Mouse (Mus musculus): ENCODE results near the gene Rab11fip4. TPM values are rescaled to one million over a fixed set of nuclear protein-coding genes. Genes with fewer than 3 reads are reported as not detected.

Gene Rab11fip4
- 23.1 and 24.1 TPM in 2 replicates for polyA plus RNA-seq (2015; fragmentation: Nextera tagmentation; extraction: Ambion mirVana)

DNA sequence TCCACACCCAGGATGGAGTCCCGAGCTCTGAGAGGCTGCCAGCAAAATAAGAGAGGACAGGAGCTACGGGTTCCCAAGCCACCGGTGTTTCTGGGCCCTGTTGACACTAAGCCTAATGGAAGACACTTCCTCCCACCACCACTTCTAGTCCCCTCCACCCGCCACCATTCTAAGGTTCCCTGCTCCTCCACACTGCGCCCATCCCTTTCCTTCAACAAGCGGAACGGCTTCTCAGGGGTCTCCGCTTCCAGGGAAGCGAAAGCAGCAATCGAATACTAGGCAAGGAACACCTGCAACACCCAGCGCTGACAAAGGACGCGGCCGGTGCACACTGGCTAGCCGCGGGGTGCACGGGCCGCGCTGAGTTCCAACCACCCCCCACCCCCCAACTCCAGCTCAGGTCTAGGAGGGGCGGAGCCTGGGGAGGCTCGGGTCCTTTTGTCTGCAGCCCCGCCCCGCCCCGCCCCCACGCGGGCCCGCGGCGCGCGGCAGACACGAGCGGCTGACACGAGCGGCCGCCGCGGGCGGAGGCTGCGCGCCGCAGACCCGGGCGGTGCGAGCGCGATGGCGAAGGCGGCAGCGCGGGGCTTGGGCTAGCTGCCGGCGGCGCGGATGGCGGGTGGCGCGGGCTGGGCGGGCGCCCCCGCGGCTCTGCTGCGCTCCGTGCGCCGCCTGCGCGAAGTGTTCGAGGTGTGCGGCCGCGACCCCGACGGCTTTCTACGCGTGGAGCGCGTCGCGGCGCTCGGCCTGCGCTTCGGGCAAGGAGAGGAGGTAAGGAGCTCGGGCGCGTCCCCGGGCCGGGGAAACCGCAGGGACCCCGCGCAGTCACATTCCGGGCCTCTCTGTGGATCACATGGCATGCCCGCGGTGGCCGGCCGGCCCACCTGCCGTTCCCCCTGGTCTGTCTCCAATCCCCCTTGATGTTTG is at the start of gene Rab11fip4:
Rab11fip4 (plus strand) TSS at position 549 of the 927 bp plus-strand sequence.
- Histone ChIP-seq H3K27me3 (replicated peaks) (no peaks in the 10 kb centered on the region), H3K36me3 (no peaks in the 10 kb centered on the region), H3K27ac (replicated peaks) (peak within 1 kb of the TSS; percentile 89), H3K4me1 (peaks cover 48% of the 10 kb centered on the region), H3K4me2 (peak within 1 kb of the TSS; percentile 70), H3K4me3 (replicated peaks) (peak within 1 kb of the TSS; percentile 68), H3K9me3 (replicated peaks) (no peaks in the 10 kb centered on the region), H3K9ac (replicated peaks) (peak within 1 kb of the TSS; percentile 88)
- ATAC-seq (ENCODE audit: low FRiP score), result peak; percentile 87
- WGBS, result 1% methylated on average over 57 of the region's 98 CpGs

DNA sequence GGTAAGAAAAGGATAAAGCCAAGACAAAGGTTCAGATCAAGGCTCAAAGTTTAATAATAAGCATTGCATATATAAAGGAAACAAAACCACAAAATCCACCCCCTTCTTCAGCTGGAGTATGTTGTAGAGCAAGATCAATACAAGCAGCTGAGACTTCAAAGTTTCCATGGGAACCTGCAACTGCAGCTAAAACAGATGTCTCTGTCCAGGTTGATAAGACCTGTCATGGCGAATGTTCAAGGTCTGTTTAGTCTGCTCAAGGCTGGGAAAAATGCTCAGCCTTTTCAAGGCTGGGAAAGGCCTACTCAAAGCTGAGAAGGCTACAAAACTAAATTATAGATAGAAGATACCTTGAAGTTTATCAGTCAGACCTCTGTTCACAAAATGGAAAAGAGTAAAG is 38.4 kb upstream of the Rab11fip4 start:
- peaks cover 72% of the 10 kb centered on the region for H3K36me3 ChIP-seq
- H3K27ac ChIP-seq (replicated peaks), result no peak overlapping the region
- H3K27me3 ChIP-seq (replicated peaks), result no peaks in the 10 kb centered on the region
- no peak overlapping the region for H3K4me3 ChIP-seq (replicated peaks)
- WGBS, result 88% methylated on average over 1 of the region's 1 CpGs
- no peak overlapping the region for H3K9ac ChIP-seq (replicated peaks)
- H3K9me3 ChIP-seq (replicated peaks), result no peaks in the 10 kb centered on the region
- no peaks in the 10 kb centered on the region for H3K4me1 ChIP-seq
- no peak for ATAC-seq (ENCODE audit: low FRiP score)
- H3K4me2 ChIP-seq, result no peak overlapping the region

DNA sequence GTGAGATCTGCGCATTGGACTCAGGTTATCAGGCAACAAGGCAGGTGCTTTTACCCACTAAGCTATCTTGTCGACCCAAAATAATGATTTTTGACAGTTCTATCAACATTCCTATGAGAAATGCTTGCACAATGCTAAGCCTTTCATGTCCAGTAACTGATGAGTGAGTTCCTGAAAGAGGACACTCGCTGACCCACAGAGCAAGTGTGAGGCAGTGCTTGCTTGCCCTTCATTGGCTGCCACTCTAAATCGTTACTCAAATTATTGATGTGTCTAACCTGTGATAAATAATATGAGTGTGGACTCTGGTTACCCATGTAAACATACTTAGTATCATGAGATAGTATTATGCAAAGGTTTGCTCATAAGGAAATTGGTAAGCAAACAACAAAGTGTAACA is 30.5 kb upstream of the Rab11fip4 start:
- WGBS, result 93% methylated on average over 4 of the region's 4 CpGs
- no peak overlapping the region for H3K9ac ChIP-seq (replicated peaks)

DNA sequence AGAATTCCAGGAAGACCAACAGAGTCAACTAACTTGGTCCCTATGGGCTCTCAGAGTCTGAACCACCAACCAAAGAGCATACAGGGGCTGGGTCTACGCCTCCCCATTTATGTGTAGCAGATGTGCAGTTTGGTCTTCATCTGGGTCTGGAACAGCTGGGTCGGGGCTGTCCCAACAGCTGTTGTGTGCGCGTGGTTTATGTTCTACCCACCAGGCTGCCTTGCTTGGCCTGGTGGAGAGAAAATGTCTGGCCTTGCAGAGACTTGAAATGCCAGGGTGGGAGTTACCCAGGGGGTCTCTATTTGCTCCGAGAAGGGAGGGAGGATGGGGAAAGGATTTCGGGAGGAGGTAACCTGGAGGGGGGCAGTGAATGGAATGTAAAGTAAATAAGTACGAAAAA is 27.5 kb upstream of the Rab11fip4 start:
- no peak overlapping the region for H3K4me2 ChIP-seq
- H3K4me1 ChIP-seq, result no peaks in the 10 kb centered on the region
- no peak overlapping the region for H3K27ac ChIP-seq (replicated peaks)
- ATAC-seq (ENCODE audit: low FRiP score), result no peak
- WGBS, result 90% methylated on average over 7 of the region's 7 CpGs
- peaks cover 70% of the 10 kb centered on the region for H3K36me3 ChIP-seq
- H3K9me3 ChIP-seq (replicated peaks), result no peaks in the 10 kb centered on the region
- H3K9ac ChIP-seq (replicated peaks), result no peak overlapping the region
- H3K27me3 ChIP-seq (replicated peaks), result no peaks in the 10 kb centered on the region
- H3K4me3 ChIP-seq (replicated peaks), result no peak overlapping the region

More for the DNA sequence above, 30.5 kb upstream of the Rab11fip4 start:
- Histone ChIP-seq H3K4me3 (replicated peaks) (no peak overlapping the region), H3K27me3 (replicated peaks) (no peaks in the 10 kb centered on the region), H3K9me3 (replicated peaks) (no peaks in the 10 kb centered on the region), H3K27ac (replicated peaks) (no peak overlapping the region), H3K36me3 (peaks cover 63% of the 10 kb centered on the region), H3K4me1 (no peaks in the 10 kb centered on the region), H3K4me2 (no peak overlapping the region)
- ATAC-seq (ENCODE audit: low FRiP score), result no peak

DNA sequence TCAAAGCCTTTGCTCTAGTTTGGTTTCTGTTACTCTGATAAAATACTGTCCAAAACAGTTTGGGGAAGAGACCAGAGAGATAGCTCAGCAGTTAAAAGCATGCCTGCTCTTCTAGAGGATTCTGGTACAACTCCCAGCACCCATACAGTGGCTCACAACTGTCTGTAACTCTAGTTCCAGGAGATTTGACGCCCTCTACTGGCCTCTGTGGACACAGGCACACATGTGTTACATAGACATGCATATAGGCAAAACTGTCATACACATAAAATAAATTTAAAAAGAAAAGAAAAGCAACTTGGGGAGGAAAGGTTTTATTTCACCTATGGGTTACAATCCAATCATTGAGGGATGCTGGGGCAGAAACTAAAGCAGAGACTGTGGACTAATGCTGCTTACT is 24.1 kb upstream of the Rab11fip4 start:
- H3K9ac ChIP-seq (replicated peaks), result no peak overlapping the region
- no peak overlapping the region for H3K4me3 ChIP-seq (replicated peaks)
- H3K36me3 ChIP-seq, result peaks cover 69% of the 10 kb centered on the region
- no peak overlapping the region for H3K4me2 ChIP-seq
- no peak overlapping the region for H3K27ac ChIP-seq (replicated peaks)
- no peaks in the 10 kb centered on the region for H3K9me3 ChIP-seq (replicated peaks)
- no peaks in the 10 kb centered on the region for H3K27me3 ChIP-seq (replicated peaks)
- no peaks in the 10 kb centered on the region for H3K4me1 ChIP-seq
- 65% methylated on average over 1 of the region's 1 CpGs for WGBS
- ATAC-seq (ENCODE audit: low FRiP score), result no peak

DNA sequence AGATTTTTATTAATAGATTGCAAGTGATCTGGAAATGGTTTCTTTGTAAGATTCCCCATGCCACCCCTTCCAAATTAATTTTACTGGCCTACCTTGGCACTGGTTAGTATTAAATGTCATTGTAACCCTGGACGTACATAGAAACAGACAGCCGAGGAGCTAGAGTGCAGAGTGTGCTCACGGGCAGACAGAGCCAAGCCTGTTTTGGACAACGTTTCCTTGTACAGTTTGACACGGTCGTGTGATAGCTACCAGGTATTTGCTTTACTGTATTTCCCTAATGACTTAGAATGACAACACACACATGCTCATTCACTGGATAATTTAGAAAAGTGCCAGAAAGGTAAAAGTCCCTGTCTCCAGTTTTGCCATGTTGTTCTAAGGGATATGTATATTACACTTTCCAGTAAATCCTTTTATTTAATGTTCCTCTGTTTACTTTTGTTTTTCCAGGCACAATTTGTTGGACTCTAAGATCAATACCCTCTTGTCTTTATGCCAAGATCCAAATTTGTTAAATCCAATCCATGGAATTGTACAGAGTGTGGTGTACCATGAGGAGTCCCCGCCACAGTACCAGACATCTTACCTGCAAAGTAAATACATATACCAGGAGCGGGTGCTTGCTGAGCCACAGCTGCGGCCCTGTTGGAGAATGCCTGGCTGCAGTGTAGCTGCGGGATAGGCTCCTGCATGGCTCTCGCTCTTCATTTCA is 22.7 kb upstream of the Rab11fip4 start:
- WGBS, result 94% methylated on average over 11 of the region's 11 CpGs
- no peak for ATAC-seq (ENCODE audit: low FRiP score)
- no peaks in the 10 kb centered on the region for H3K27me3 ChIP-seq (replicated peaks)
- no peaks in the 10 kb centered on the region for H3K9me3 ChIP-seq (replicated peaks)
- H3K9ac ChIP-seq (replicated peaks), result no peak overlapping the region
- H3K27ac ChIP-seq (replicated peaks), result no peak overlapping the region
- peaks cover 68% of the 10 kb centered on the region for H3K36me3 ChIP-seq
- H3K4me3 ChIP-seq (replicated peaks), result no peak overlapping the region
- H3K4me2 ChIP-seq, result no peak overlapping the region
- H3K4me1 ChIP-seq, result no peaks in the 10 kb centered on the region

DNA sequence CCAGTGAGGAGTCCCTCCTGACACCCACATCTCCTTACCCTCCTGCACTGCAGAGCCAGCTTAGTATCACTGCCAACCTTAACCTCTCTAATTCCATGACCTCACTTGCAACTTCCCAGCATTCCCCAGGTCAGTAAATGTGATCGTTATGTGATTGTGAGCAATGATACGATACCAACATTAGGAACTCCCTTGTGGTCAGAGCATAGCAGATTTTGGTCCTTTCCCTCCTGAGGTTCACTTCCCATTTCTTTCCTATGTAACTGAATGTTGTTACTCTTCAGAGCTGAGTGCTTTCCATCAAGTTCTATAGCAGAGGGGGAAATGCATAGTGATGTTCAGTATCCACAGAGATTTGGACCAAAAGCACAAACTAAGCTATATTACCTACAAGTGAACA is 20.7 kb upstream of the Rab11fip4 start:
- WGBS, result 96% methylated on average over 2 of the region's 2 CpGs
- no peak for ATAC-seq (ENCODE audit: low FRiP score)
- Histone ChIP-seq H3K4me1 (no peaks in the 10 kb centered on the region), H3K4me2 (no peak overlapping the region), H3K9me3 (replicated peaks) (no peaks in the 10 kb centered on the region), H3K27me3 (replicated peaks) (no peaks in the 10 kb centered on the region), H3K9ac (replicated peaks) (no peak overlapping the region), H3K27ac (replicated peaks) (no peak overlapping the region), H3K4me3 (replicated peaks) (no peak overlapping the region), H3K36me3 (peaks cover 62% of the 10 kb centered on the region)

DNA sequence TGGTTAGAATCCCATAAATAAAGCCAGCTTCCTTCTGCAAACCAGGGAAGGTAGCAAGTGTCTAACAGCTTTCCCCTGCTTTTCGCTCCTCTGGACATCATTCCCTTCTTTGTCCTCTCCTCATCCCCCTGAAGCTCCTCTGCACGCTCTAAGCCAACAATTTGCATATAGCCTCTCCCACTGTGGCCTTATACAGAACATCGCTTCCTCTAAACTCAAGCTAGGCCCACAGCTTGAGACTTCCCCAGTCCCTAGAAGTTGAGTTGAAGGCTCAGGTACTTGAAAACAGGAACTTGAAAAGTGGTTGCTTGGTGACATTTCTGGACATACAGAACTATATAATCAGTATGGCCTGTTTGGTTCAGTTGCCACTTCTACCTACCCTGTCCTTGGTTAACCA is 17.2 kb upstream of the Rab11fip4 start:
- H3K27ac ChIP-seq (replicated peaks), result no peak overlapping the region
- no peak overlapping the region for H3K9ac ChIP-seq (replicated peaks)
- no peaks in the 10 kb centered on the region for H3K9me3 ChIP-seq (replicated peaks)
- ATAC-seq (ENCODE audit: low FRiP score), result no peak
- H3K27me3 ChIP-seq (replicated peaks), result no peaks in the 10 kb centered on the region
- H3K36me3 ChIP-seq, result peaks cover 47% of the 10 kb centered on the region
- 82% methylated on average over 3 of the region's 3 CpGs for WGBS
- H3K4me3 ChIP-seq (replicated peaks), result no peak overlapping the region
- no peaks in the 10 kb centered on the region for H3K4me1 ChIP-seq
- no peak overlapping the region for H3K4me2 ChIP-seq

DNA sequence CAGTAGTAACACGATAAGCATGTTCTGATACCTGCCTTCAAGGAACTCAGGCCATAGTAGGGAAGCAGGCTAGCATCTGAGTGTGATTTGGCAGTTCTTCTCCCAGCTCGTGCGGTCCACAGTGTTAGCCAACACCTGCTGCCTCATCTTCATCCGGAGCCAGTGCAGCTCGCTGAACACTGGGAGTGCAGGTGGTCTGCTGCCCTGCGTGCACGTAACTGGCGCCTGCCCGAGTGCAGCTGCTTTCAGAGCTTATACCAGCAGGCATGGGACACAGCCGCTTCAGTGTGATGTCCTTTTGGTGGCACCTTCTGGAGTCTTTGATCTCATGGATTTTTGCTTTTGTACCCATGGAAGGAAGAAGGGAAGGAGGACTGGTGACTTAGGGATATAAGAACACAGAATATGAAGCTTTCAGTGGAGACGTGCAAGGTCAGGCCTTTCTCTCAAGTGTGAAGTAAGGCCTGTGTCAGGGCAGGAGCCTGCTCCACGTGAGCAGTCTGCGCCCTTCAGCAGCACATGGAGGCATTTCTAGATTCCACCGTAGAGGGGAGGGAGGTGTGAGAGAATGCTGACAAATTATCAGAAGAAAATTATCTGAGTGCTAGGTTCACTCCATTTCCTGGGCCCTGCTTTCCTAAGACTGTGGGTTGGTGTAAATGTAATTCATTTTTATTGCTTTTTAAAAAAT is 15.5 kb upstream of the Rab11fip4 start:
- ATAC-seq (ENCODE audit: low FRiP score), result no peak

DNA sequence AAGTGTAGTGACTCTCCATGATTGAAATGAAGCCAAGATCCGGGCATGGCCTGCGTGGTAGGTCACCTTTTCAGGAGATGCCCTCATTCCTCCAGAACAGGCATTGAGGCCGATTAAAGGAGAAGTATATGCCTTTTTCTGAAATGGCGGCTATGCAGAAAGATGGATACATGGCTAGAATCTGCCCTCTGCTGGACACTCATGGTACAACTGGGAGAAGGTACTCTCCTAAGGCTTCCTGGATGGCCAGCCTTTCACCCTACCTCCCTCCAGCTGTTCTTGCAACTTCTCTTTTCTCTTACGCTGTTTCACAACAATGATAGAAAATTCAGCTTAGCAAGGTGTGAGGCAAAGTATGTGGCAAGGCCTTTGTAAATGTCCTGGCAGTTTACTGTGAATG is 13.3 kb upstream of the Rab11fip4 start:
- ATAC-seq (ENCODE audit: low FRiP score), result no peak
- Histone ChIP-seq H3K36me3 (peaks cover 25% of the 10 kb centered on the region), H3K27me3 (replicated peaks) (no peaks in the 10 kb centered on the region), H3K9me3 (replicated peaks) (no peaks in the 10 kb centered on the region), H3K4me3 (replicated peaks) (no peak overlapping the region), H3K4me2 (no peak overlapping the region), H3K27ac (replicated peaks) (no peak overlapping the region), H3K4me1 (no peaks in the 10 kb centered on the region), H3K9ac (replicated peaks) (no peak overlapping the region)
- WGBS, result 54% methylated on average over 5 of the region's 5 CpGs

More for the DNA sequence above, 15.5 kb upstream of the Rab11fip4 start:
- WGBS, result 88% methylated on average over 14 of the region's 14 CpGs
- H3K27me3 ChIP-seq (replicated peaks), result no peaks in the 10 kb centered on the region
- H3K9ac ChIP-seq (replicated peaks), result no peak overlapping the region
- H3K4me1 ChIP-seq, result no peaks in the 10 kb centered on the region
- no peaks in the 10 kb centered on the region for H3K9me3 ChIP-seq (replicated peaks)
- H3K36me3 ChIP-seq, result peaks cover 38% of the 10 kb centered on the region
- no peak overlapping the region for H3K4me2 ChIP-seq
- no peak overlapping the region for H3K4me3 ChIP-seq (replicated peaks)
- no peak overlapping the region for H3K27ac ChIP-seq (replicated peaks)

DNA sequence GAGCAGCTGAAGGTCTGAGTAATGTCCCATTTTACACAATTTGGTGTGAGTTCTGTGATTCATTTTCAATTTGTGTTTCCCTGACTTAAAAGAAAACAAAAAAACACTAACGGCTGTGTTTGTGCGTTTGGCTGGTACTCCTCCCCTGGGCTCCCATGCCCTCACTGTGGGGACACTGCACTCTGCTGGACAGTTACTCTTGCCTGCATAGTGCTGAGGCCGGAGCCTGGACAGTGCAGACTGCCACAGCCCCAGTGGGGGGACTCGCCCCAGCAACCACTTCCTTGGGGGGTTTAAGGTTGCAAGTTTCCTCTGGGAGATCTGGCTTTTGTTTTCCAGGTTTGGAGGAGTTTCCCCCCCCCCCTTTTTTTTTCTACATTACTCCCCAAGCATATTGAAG is 10.4 kb upstream of the Rab11fip4 start:
- Histone ChIP-seq H3K9me3 (replicated peaks) (no peaks in the 10 kb centered on the region), H3K27me3 (replicated peaks) (no peaks in the 10 kb centered on the region), H3K27ac (replicated peaks) (no peak overlapping the region), H3K4me3 (replicated peaks) (no peak overlapping the region), H3K9ac (replicated peaks) (no peak overlapping the region), H3K4me2 (no peak overlapping the region), H3K4me1 (no peaks in the 10 kb centered on the region; the same call in 1 of the 2 replicates), H3K36me3 (peaks cover 14% of the 10 kb centered on the region)
- ATAC-seq (ENCODE audit: low FRiP score), result no peak
- WGBS, result 53% methylated on average over 4 of the region's 4 CpGs

Data from neural tube, embryonic 15.5 days (tissue).